ENCODE assay signal across 23 mouse cellular contexts in genomic region chr2:157517526-157517925, GRCm38 (mm10). TPM values are rescaled to one million over a fixed set of nuclear protein-coding genes. Genes with fewer than 3 reads are reported as not detected.
DNase-seq lines count a peak whose midpoint lies in the region; ATAC-seq and TF ChIP-seq lines count a peak whose summit lies in the region.
"Had no signal": no experiment of that assay in that cellular context is flagged by ENCODE, and none has a peak within 500 bp of the region (broad histone marks: within the 10 kb centered on the region; RNA-seq: fewer than 3 reads in every experiment).

No protein-coding gene starts in this region.

- DNase-seq in layer of hippocampus, adult 2 months (ENCODE audit: low spot score in 2 of 2), result no peak
- no peak for DNase-seq in layer of hippocampus, adult 11-12 months (ENCODE audit: low spot score)
- no peak for DNase-seq in embryonic facial prominence, embryonic 10.5 days (ENCODE audit: low spot score)
- no peak for DNase-seq in adrenal gland, adult 18-20 months (ENCODE audit: low spot score in 2 of 2)
- DNase-seq: adrenal gland, postnatal 10 days; cerebellum, adult 9-10 months; gastrocnemius, postnatal 25 days; heart, adult 2 months; heart, postnatal 14 days; kidney, adult 11 months; lung, postnatal 4 days; right cerebral cortex, postnatal 14 days had no signal

- H3K36me3 ChIP-seq in embryonic facial prominence, embryonic 10.5 days (replicated peaks), result no peaks in the 10 kb centered on the region
- H3K36me3 ChIP-seq in hindbrain, embryonic 13.5 days, result no peaks in the 10 kb centered on the region
- H3K36me3 ChIP-seq in midbrain, embryonic 15.5 days (replicated peaks), result no peaks in the 10 kb centered on the region
- no peaks in the 10 kb centered on the region for H3K36me3 ChIP-seq in kidney, embryonic 16.5 days (ENCODE audit: insufficient read depth, low read length)
- H3K36me3 ChIP-seq: heart, embryonic 13.5 days had no signal

- no peak overlapping the region for H3K4me3 ChIP-seq in layer of hippocampus, adult 2 months
- no peak overlapping the region for H3K4me3 ChIP-seq in embryonic facial prominence, embryonic 10.5 days
- H3K4me3 ChIP-seq in hindbrain, embryonic 13.5 days, result no peak overlapping the region
- no peak overlapping the region for H3K4me3 ChIP-seq in midbrain, embryonic 15.5 days
- H3K4me3 ChIP-seq in kidney, embryonic 16.5 days (ENCODE audit: low read length), result no peak overlapping the region
- H3K4me3 ChIP-seq: heart, adult 2 months; heart, embryonic 13.5 days; myocyte had no signal

- 53% methylated on average over 6 of the region's 6 CpGs for WGBS in embryonic facial prominence, embryonic 10.5 days
- WGBS in hindbrain, embryonic 13.5 days, result 43% methylated on average over 6 of the region's 6 CpGs
- 27% methylated on average over 6 of the region's 6 CpGs for WGBS in midbrain, embryonic 15.5 days
- WGBS in kidney, embryonic 16.5 days, result 55% methylated on average over 6 of the region's 6 CpGs

- ATAC-seq in hindbrain, embryonic 13.5 days (ENCODE audit: low FRiP score), result no peak
- ATAC-seq in midbrain, embryonic 15.5 days (replicated peaks), result 0 out of 2 replicates have a peak, but pooled peaks have one; percentile 16
- ATAC-seq in frontal cortex, adult (ENCODE audit: low TSS enrichment), result no peak
- no peak for ATAC-seq in kidney, embryonic 16.5 days (ENCODE audit: low FRiP score, low TSS enrichment)
- ATAC-seq: activated CD4-positive, CD25-positive, alpha-beta regulatory T cell, adult 4 months had no signal

- no peak overlapping the region for H3K4me2 ChIP-seq in hindbrain, embryonic 13.5 days
- H3K4me2 ChIP-seq in midbrain, embryonic 15.5 days, result no peak overlapping the region
- H3K4me2 ChIP-seq in kidney, embryonic 16.5 days (replicated peaks; ENCODE audit: low read depth, low read length), result no peak overlapping the region
- H3K4me2 ChIP-seq: heart, embryonic 13.5 days had no signal

- H3K27ac ChIP-seq in layer of hippocampus, adult 2 months, result peak overlapping the region; percentile 18; the same call in 1 of the 2 replicates
- peak overlapping the region; percentile 73 for H3K27ac ChIP-seq in embryonic facial prominence, embryonic 10.5 days (replicated peaks)
- peak overlapping the region; percentile 48; the same call in 1 of the 2 replicates for H3K27ac ChIP-seq in hindbrain, embryonic 13.5 days
- H3K27ac ChIP-seq in midbrain, embryonic 15.5 days, result peak overlapping the region; percentile 47; the same call in 1 of the 2 replicates
- no peak overlapping the region for H3K27ac ChIP-seq in kidney, embryonic 16.5 days (ENCODE audit: low read length)
- H3K27ac ChIP-seq: heart, adult 2 months; heart, embryonic 13.5 days; kidney, postnatal 0 days; stomach, postnatal 0 days had no signal

- TF ChIP-seq CTCF in layer of hippocampus, adult 2 months (conservative IDR thresholded peaks at IDR 0.05), result no peak

- H3K27me3 ChIP-seq in embryonic facial prominence, embryonic 10.5 days (replicated peaks; ENCODE audit: low read depth, poor library complexity, severe bottlenecking), result no peaks in the 10 kb centered on the region
- H3K27me3 ChIP-seq in hindbrain, embryonic 13.5 days, result no peaks in the 10 kb centered on the region
- H3K27me3 ChIP-seq in midbrain, embryonic 15.5 days (replicated peaks), result no peaks in the 10 kb centered on the region
- no peaks in the 10 kb centered on the region; the same call in 1 of the 2 replicates for H3K27me3 ChIP-seq in kidney, embryonic 16.5 days (ENCODE audit: insufficient read depth, low read length)

- peaks cover 69% of the 10 kb centered on the region for H3K4me1 ChIP-seq in embryonic facial prominence, embryonic 10.5 days
- H3K4me1 ChIP-seq in hindbrain, embryonic 13.5 days (replicated peaks), result peaks cover 63% of the 10 kb centered on the region
- peaks cover 46% of the 10 kb centered on the region for H3K4me1 ChIP-seq in midbrain, embryonic 15.5 days
- H3K4me1 ChIP-seq in kidney, embryonic 16.5 days (ENCODE audit: insufficient read depth, low read length), result peaks cover 13% of the 10 kb centered on the region

- no peaks in the 10 kb centered on the region for H3K9me3 ChIP-seq in embryonic facial prominence, embryonic 10.5 days
- H3K9me3 ChIP-seq in hindbrain, embryonic 13.5 days, result no peaks in the 10 kb centered on the region
- no peaks in the 10 kb centered on the region for H3K9me3 ChIP-seq in midbrain, embryonic 15.5 days
- H3K9me3 ChIP-seq in kidney, embryonic 16.5 days (ENCODE audit: low read length), result no peaks in the 10 kb centered on the region
- H3K9me3 ChIP-seq: heart, embryonic 13.5 days had no signal

- H3K9ac ChIP-seq in hindbrain, embryonic 13.5 days, result no peak overlapping the region
- H3K9ac ChIP-seq in midbrain, embryonic 15.5 days, result no peak overlapping the region
- no peak overlapping the region for H3K9ac ChIP-seq in kidney, embryonic 16.5 days (replicated peaks; ENCODE audit: low read length)
- H3K9ac ChIP-seq: heart, embryonic 13.5 days had no signal

RNA-seq across cellular contexts. Expression of gene Nnat, which starts 42.4 kb away (rescaled TPM):
- total RNA-seq in layer of hippocampus, adult 2 months (2021), result 100 to 1,000 TPM; 437 to 558 TPM
- polyA plus RNA-seq in embryonic facial prominence, embryonic 10.5 days (2016; fragmentation: Nextera tagmentation; extraction: Ambion mirVana), result 2,080 and 2,294 TPM in 2 replicates
- 6,024 and 6,534 TPM in 2 replicates for polyA plus RNA-seq in hindbrain, embryonic 13.5 days (2015; fragmentation: Nextera tagmentation; extraction: Ambion mirVana)
- 10,539 and 10,900 TPM in 2 replicates for polyA plus RNA-seq in midbrain, embryonic 15.5 days (2015; fragmentation: Nextera tagmentation; extraction: Ambion mirVana)
- 100 to 1,000 TPM in 1 of 2 experiments, 10 to 100 TPM in 1; 49.7 to 198 TPM for total RNA-seq in adrenal gland, adult 18-20 months (2021)
- polyA plus RNA-seq in kidney, embryonic 16.5 days (2015; fragmentation: Nextera tagmentation; extraction: Ambion mirVana), result 227 and 246 TPM in 2 replicates
- total RNA-seq: liver, adult 2 months; megakaryocyte-erythroid progenitor cell, adult 5-6 weeks had no signal
- polyA plus RNA-seq: liver, adult 2 months had no signal

RNA-seq across cellular contexts. Expression of gene Blcap, which starts 53.5 kb away (rescaled TPM):
- total RNA-seq in layer of hippocampus, adult 2 months (2021), result 100 to 1,000 TPM; 131 to 139 TPM
- polyA plus RNA-seq in embryonic facial prominence, embryonic 10.5 days (2016; fragmentation: Nextera tagmentation; extraction: Ambion mirVana), result 82.1 and 82.3 TPM in 2 replicates
- polyA plus RNA-seq in hindbrain, embryonic 13.5 days (2015; fragmentation: Nextera tagmentation; extraction: Ambion mirVana), result 219 and 232 TPM in 2 replicates
- 332 and 336 TPM in 2 replicates for polyA plus RNA-seq in midbrain, embryonic 15.5 days (2015; fragmentation: Nextera tagmentation; extraction: Ambion mirVana)
- 100 to 1,000 TPM in 1 of 2 experiments, 10 to 100 TPM in 1; 87.1 to 101 TPM for total RNA-seq in adrenal gland, adult 18-20 months (2021)
- polyA plus RNA-seq in kidney, embryonic 16.5 days (2015; fragmentation: Nextera tagmentation; extraction: Ambion mirVana), result 55.8 and 60.8 TPM in 2 replicates
